Mouse (Mus musculus) kidney, embryonic 15.5 days (tissue): ENCODE data around the gene Uck1. TPM values are rescaled to one million over a fixed set of nuclear protein-coding genes. Genes with fewer than 3 reads are reported as not detected.

Experiments used
- ATAC-seq: fragments of 200-750 bp; cut with Nextera tagmentation; replicated peaks from 2 replicates; pipeline ENCODE4 v1.8.0; 2017; ENCODE audit warnings: moderate TSS enrichment; ENCODE audit not compliant: low FRiP score
- H3K27ac ChIP-seq: fragments of 300-500 bp; sonication (generic); 2 replicates; pipeline ENCODE4 v1.5.1; 2015; ENCODE audit warnings: mild to moderate bottlenecking, inconsistent platforms
- H3K27me3 ChIP-seq: fragments of 300-500 bp; sonication (generic); 2 replicates; pipeline ENCODE4 v1.6.1; 2015; ENCODE audit warnings: inconsistent platforms
- H3K36me3 ChIP-seq: fragments of 300-500 bp; sonication (generic); 2 replicates; pipeline ENCODE4 v1.6.1; 2015; ENCODE audit warnings: inconsistent platforms
- H3K4me1 ChIP-seq: fragments of 300-500 bp; sonication (generic); 2 replicates; pipeline ENCODE4 v1.6.1; 2015; ENCODE audit warnings: inconsistent platforms
- H3K4me2 ChIP-seq: fragments of 300-500 bp; sonication (generic); 2 replicates; pipeline ENCODE4 v1.6.1; 2015; ENCODE audit warnings: moderate library complexity, mild to moderate bottlenecking, inconsistent platforms
- H3K4me3 ChIP-seq: fragments of 300-500 bp; sonication (generic); replicated peaks from 2 replicates; pipeline ENCODE4 v1.5.1; 2015; ENCODE audit warnings: mild to moderate bottlenecking, inconsistent platforms
- H3K9ac ChIP-seq: fragments of 300-500 bp; sonication (generic); 2 replicates; pipeline ENCODE4 v1.6.1; 2015; ENCODE audit warnings: mild to moderate bottlenecking, inconsistent platforms
- H3K9me3 ChIP-seq: fragments of 300-500 bp; sonication (generic); replicated peaks from 2 replicates; pipeline ENCODE4 v1.6.1; 2016; ENCODE audit warnings: inconsistent platforms
- WGBS: fragments of 180-500 bp; shearing (Covaris S2); methylation state at CpG from one replicate; pipeline ENCODE4 v1.1.7; 2015; ENCODE audit warnings: mixed read lengths; 5-methylcytosine and 5-hydroxymethylcytosine counted together
- polyA plus RNA-seq: library from polyadenylated mRNA; unstranded; fragments of >200 nt; fragmentation: Nextera tagmentation; extraction: Ambion mirVana; gene quantifications from 2 replicates; pipeline ENCODE4 v1.2.1, GENCODE M21; 2015

Gene Uck1
- polyA plus RNA-seq, 1 experiment from 2014 or later = 74.5 TPM

GRCm38 (mm10) chr2:32213000-32213399 lies 47.0 kb downstream of the Uck1 start:
- Histone ChIP-seq H3K9ac (no peak overlapping the region), H3K9me3 (no peaks in the 10 kb centered on the region), H3K4me1 (no peaks in the 10 kb centered on the region), H3K4me2 (no peak overlapping the region), H3K36me3 (peaks cover 100% of the 10 kb centered on the region), H3K27ac (no peak overlapping the region), H3K4me3 (no peak overlapping the region), H3K27me3 (no peaks in the 10 kb centered on the region)
- WGBS = 82% methylated on average over 10 of the region's 10 CpGs
- ATAC-seq = no peak

- WGBS = 92% methylated on average over 8 of the region's 8 CpGs
- Histone ChIP-seq H3K27me3 (no peaks in the 10 kb centered on the region), H3K4me2 (no peak overlapping the region), H3K4me1 (no peaks in the 10 kb centered on the region), H3K36me3 (peaks cover 100% of the 10 kb centered on the region), H3K27ac (no peak overlapping the region), H3K4me3 (no peak overlapping the region), H3K9ac (no peak overlapping the region), H3K9me3 (no peaks in the 10 kb centered on the region)
- ATAC-seq = no peak
Observed at GRCm38 (mm10) chr2:32211689-32212088, 48.3 kb downstream of the Uck1 start.

- no peak overlapping the region for H3K4me2 ChIP-seq
- H3K9ac ChIP-seq = no peak overlapping the region
- H3K27ac ChIP-seq = no peak overlapping the region
- H3K4me3 ChIP-seq = no peak overlapping the region
- 91% methylated on average over 1 of the region's 1 CpGs for WGBS
- no peaks in the 10 kb centered on the region for H3K27me3 ChIP-seq
- ATAC-seq = no peak
- no peaks in the 10 kb centered on the region for H3K4me1 ChIP-seq
- peaks cover 100% of the 10 kb centered on the region for H3K36me3 ChIP-seq
- no peaks in the 10 kb centered on the region for H3K9me3 ChIP-seq
Observed at GRCm38 (mm10) chr2:32207682-32208081, 52.3 kb downstream of the Uck1 start.

Other genes with a start within 250 kb of the Uck1 start
- 1.6 and 2.3 TPM in 2 replicates for gene Fam78a, start 175.3 kb downstream of the Uck1 start, polyA plus RNA-seq
- gene Plpp7, start 164.6 kb downstream of the Uck1 start, polyA plus RNA-seq = 4.4 and 7.1 TPM in 2 replicates
- 49.2 and 49.7 TPM in 2 replicates for gene Prrc2b, start 109.1 kb downstream of the Uck1 start, polyA plus RNA-seq
- 28.7 and 31.6 TPM in 2 replicates for gene Pomt1, start 23.6 kb downstream of the Uck1 start, polyA plus RNA-seq
- gene Golga2, start 27.2 kb upstream of the Uck1 start, polyA plus RNA-seq = 23.0 and 27.3 TPM in 2 replicates
- gene Swi5, start 27.9 kb upstream of the Uck1 start, polyA plus RNA-seq = 419 and 447 TPM in 2 replicates
- gene Ciz1, start 92.2 kb upstream of the Uck1 start, polyA plus RNA-seq = 48.7 and 56.6 TPM in 2 replicates
- 6.3 and 7.9 TPM in 2 replicates for gene Dnm1, start 93.2 kb upstream of the Uck1 start, polyA plus RNA-seq
- 47.1 and 52.1 TPM in 2 replicates for gene 1110008P14Rik, start 121.8 kb upstream of the Uck1 start, polyA plus RNA-seq
- gene Lcn2, start 128.1 kb upstream of the Uck1 start, polyA plus RNA-seq = 6.8 and 9.1 TPM in 2 replicates
- 30.5 and 31.2 TPM in 2 replicates for gene Ptges2, start 135.7 kb upstream of the Uck1 start, polyA plus RNA-seq
- 6.3 and 6.8 TPM in 2 replicates for gene Naif1, start 190.3 kb upstream of the Uck1 start, polyA plus RNA-seq
- gene Slc25a25, start 191.3 kb upstream of the Uck1 start, polyA plus RNA-seq = 20.4 and 20.7 TPM in 2 replicates